Mouse (Mus musculus) embryonic facial prominence, embryonic 14.5 days (tissue): ENCODE measurements around the gene Vmn1r65. TPM values are rescaled to one million over a fixed set of nuclear protein-coding genes. Genes with fewer than 3 reads are reported as not detected.
"Not testable (repeated sequence)": the region's sequence is repeated elsewhere in the genome, so short reads cannot be mapped to it uniquely, and the experiment has no call there.

ENCODE experiments used
- ATAC-seq: fragments of 200-750 bp; cut with Nextera tagmentation; 2 replicates; pipeline ENCODE4 v1.8.0; 2017; ENCODE audit warnings: low read depth, moderate number of reproducible peaks, moderate TSS enrichment
- DNase-seq: peaks from one replicate; pipeline ENCODE4 v3.0.0-alpha.2; 2015; ENCODE audit warnings: low spot score
- H3K27ac ChIP-seq: fragments of 300-500 bp; sonication (generic); replicated peaks from 2 replicates; pipeline ENCODE4 v1.5.1; 2014; ENCODE audit warnings: low read depth, mild to moderate bottlenecking, low read length, moderate library complexity
- H3K27me3 ChIP-seq: fragments of 300-500 bp; sonication (generic); replicated peaks from 2 replicates; pipeline ENCODE4 v1.6.1; 2014; ENCODE audit warnings: low read length; ENCODE audit not compliant: control insufficient read depth, insufficient read depth
- H3K36me3 ChIP-seq: fragments of 300-500 bp; sonication (generic); 2 replicates; pipeline ENCODE4 v1.6.1; 2014; ENCODE audit warnings: low read length, mixed read lengths; ENCODE audit not compliant: control insufficient read depth, insufficient read depth
- H3K4me1 ChIP-seq: fragments of 300-500 bp; sonication (generic); 2 replicates; pipeline ENCODE4 v1.6.1; 2014; ENCODE audit warnings: antibody characterized with exemption, low read length; ENCODE audit not compliant: control insufficient read depth, insufficient read depth
- H3K4me2 ChIP-seq: fragments of 300-500 bp; sonication (generic); 2 replicates; pipeline ENCODE4 v1.6.1; 2014; ENCODE audit warnings: low read depth, mild to moderate bottlenecking, low read length, moderate library complexity, mixed read lengths
- H3K4me3 ChIP-seq: fragments of 300-500 bp; sonication (generic); 2 replicates; pipeline ENCODE4 v1.5.1; 2014; ENCODE audit warnings: low read depth, mild to moderate bottlenecking, low read length
- H3K9ac ChIP-seq: fragments of 300-500 bp; sonication (generic); 2 replicates; pipeline ENCODE4 v1.6.1; 2014; ENCODE audit warnings: low read depth, mild to moderate bottlenecking, low read length, moderate library complexity, mixed read lengths
- H3K9me3 ChIP-seq: fragments of 300-500 bp; sonication (generic); 2 replicates; pipeline ENCODE4 v1.6.1; 2016; ENCODE audit warnings: low read length; ENCODE audit not compliant: control insufficient read depth
- WGBS: fragments of 180-500 bp; shearing (Covaris S2); extraction: QIAGEN DNeasy Blood & Tissue Kit; methylation state at CpG from one replicate; pipeline ENCODE4 v1.1.7; 2014; 5-methylcytosine and 5-hydroxymethylcytosine counted together
- polyA plus RNA-seq: library from polyadenylated mRNA; unstranded; fragments of >200 nt; fragmentation: Nextera tagmentation; extraction: Ambion mirVana; gene quantifications from 2 replicates; pipeline ENCODE4 v1.2.1, GENCODE M21; 2014

The Vmn1r65 gene
- not detected in 2 replicates for polyA plus RNA-seq

DNA sequence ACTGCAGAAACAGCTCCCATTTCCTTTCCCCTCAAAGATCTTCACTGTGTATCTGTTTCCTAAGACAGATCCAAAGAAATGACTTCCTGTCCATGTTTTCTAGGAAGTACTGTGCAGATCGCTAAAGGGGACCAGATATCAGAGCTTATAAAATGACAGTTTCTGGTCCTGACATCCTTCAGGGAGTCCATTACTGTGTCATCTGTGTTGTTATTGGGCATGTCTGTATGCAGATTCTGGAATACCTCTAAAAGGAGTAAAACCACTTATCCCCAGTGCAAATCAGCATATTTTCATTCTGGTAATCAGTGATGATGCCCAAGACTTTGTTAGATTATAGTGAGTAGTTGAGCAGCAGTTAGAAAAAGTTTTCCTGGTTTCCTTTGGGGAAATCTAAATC lies at the start of gene Vmn1r65:
Gene Vmn1r65, minus strand, starts transcription at position 101 of the 400 bp plus-strand sequence.
- Histone ChIP-seq H3K4me2 (no peak within 1 kb of the TSS), H3K36me3 (no peaks in the 10 kb centered on the region), H3K9me3 (0 out of 2 replicates have a peak, but pooled peaks cover 7% of the 10 kb centered on the region), H3K4me3 (no peak within 1 kb of the TSS), H3K9ac (no peak within 1 kb of the TSS), H3K27me3 (no peaks in the 10 kb centered on the region), H3K4me1 (no peaks in the 10 kb centered on the region), H3K27ac (no peak within 1 kb of the TSS)
- ATAC-seq (no peak), DNase-seq (no peak)
- WGBS, result 89% methylated on average over 1 of the region's 1 CpGs

- ATAC-seq (no peak), DNase-seq (no peak)
- Histone ChIP-seq H3K9ac (no peak within 1 kb of the TSS), H3K9me3 (peaks cover 16% of the 10 kb centered on the region; the same call in 1 of the 2 replicates), H3K27ac (no peak within 1 kb of the TSS), H3K27me3 (no peaks in the 10 kb centered on the region), H3K36me3 (no peaks in the 10 kb centered on the region), H3K4me3 (no peak within 1 kb of the TSS), H3K4me1 (no peaks in the 10 kb centered on the region), H3K4me2 (no peak within 1 kb of the TSS)
- 88% methylated on average over 11 of the region's 11 CpGs for WGBS
Measured at GRCm38 (mm10) chr7:6044861-6045260, 34.1 kb upstream of the Vmn1r65 start, which contains the start of gene Nlrp4c. Gene Nlrp4c, plus strand, starts transcription at chr7:6045161.

DNA sequence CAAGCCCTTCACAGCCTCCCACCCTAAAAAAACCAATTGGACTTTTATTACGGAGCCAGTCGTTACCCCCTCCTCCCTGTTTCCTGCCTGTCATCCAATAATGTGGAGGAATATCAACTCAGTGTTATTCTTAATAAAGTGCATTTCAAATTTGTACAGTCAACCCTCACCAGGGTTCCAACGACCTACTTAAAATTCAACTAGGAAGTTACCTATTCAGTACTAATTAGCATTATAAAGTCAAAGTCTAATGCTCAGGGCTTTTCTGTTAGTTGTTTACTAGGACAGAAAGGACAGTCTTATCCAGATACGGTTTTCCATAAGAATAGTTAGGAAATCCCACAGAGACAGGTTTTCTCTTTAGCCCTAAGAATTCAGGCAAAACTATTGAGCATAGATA lies 28.4 kb downstream of the Vmn1r65 start:
- WGBS, result 83% methylated on average over 4 of the region's 4 CpGs
- not testable (repeated sequence) for H3K4me1 ChIP-seq, H3K9ac ChIP-seq, H3K4me3 ChIP-seq, ATAC-seq, DNase-seq, H3K4me2 ChIP-seq, H3K27me3 ChIP-seq, H3K36me3 ChIP-seq, H3K27ac ChIP-seq
- H3K9me3 ChIP-seq, result peaks cover 15% of the 10 kb centered on the region

GRCm38 (mm10) chr7:5972546-5972945 lies 38.3 kb downstream of the Vmn1r65 start:
- not testable (repeated sequence) for ATAC-seq, H3K9me3 ChIP-seq, H3K9ac ChIP-seq, H3K27ac ChIP-seq, H3K4me3 ChIP-seq, H3K4me2 ChIP-seq, H3K27me3 ChIP-seq, DNase-seq, H3K36me3 ChIP-seq, H3K4me1 ChIP-seq
- 67% methylated on average over 2 of the region's 2 CpGs for WGBS

Other genes with a start within 250 kb of the Vmn1r65 start
- gene Vmn1r63, start 205.6 kb downstream of the Vmn1r65 start, polyA plus RNA-seq, result not detected in 2 replicates
- gene Vmn1r64, start 126.5 kb downstream of the Vmn1r65 start, polyA plus RNA-seq, result not detected in 2 replicates
- not detected in 2 replicates for gene Nlrp4c, start 34.2 kb upstream of the Vmn1r65 start, polyA plus RNA-seq
- gene Zfp787, start 145.0 kb upstream of the Vmn1r65 start, polyA plus RNA-seq, result 10.2 and 11.9 TPM in 2 replicates
- 40.7 and 49.6 TPM in 2 replicates for gene Zfp444, start 161.2 kb upstream of the Vmn1r65 start, polyA plus RNA-seq
- not detected in 2 replicates for gene Galp, start 186.1 kb upstream of the Vmn1r65 start, polyA plus RNA-seq
- not detected in 2 replicates for gene Zscan5b, start 211.3 kb upstream of the Vmn1r65 start, polyA plus RNA-seq
- gene Epp13, start 241.7 kb upstream of the Vmn1r65 start, polyA plus RNA-seq, result 0.26 TPM in 1 of 2 replicates, not detected in the other